Mouse (Mus musculus) right cerebral cortex, adult 18-20 months (tissue): ENCODE data around the gene Rab7.
A peak's percentile ranks its signal among the peaks of the same experiment; 100 is the strongest.
"Not testable (repeated sequence)": the region's sequence is repeated elsewhere in the genome, so short reads cannot be mapped to it uniquely, and the experiment has no call there.

Experiments used
- DNase-seq: peaks from one replicate; pipeline ENCODE4 v3.0.0; 2022; ENCODE audit warnings: mixed read lengths

The Rab7 gene

GRCm38 (mm10) chr6:87997706-87998265 is 47.3 kb downstream of the Rab7 start:
- peak; percentile 77 for DNase-seq

GRCm38 (mm10) chr6:87996606-87997005 is 48.5 kb downstream of the Rab7 start:
- DNase-seq, result no peak

GRCm38 (mm10) chr6:87995519-87995918 is 49.6 kb downstream of the Rab7 start:
- no peak for DNase-seq

GRCm38 (mm10) chr6:87993790-87994571 is 51.1 kb downstream of the Rab7 start:
- DNase-seq, result peak; percentile 76

- DNase-seq, result no peak
Observed at GRCm38 (mm10) chr6:87992733-87993132, 52.3 kb downstream of the Rab7 start.

- no peak for DNase-seq
Observed at GRCm38 (mm10) chr6:87991886-87992285, 53.2 kb downstream of the Rab7 start.

- DNase-seq, result no peak
Observed at GRCm38 (mm10) chr6:87991216-87991615, 53.9 kb downstream of the Rab7 start.

- DNase-seq, result no peak
Observed at GRCm38 (mm10) chr6:87982506-87982905, 62.6 kb downstream of the Rab7 start.

GRCm38 (mm10) chr6:87981547-87982256 is 63.4 kb downstream of the Rab7 start, which contains the start of gene H1fx:
H1fx (minus strand) TSS chr6:87981637.
- peak; percentile 73 for DNase-seq

GRCm38 (mm10) chr6:87981030-87981485 is 64.0 kb downstream of the Rab7 start:
- peak; percentile 46 for DNase-seq

- DNase-seq, result peak; percentile 90
Observed at GRCm38 (mm10) chr6:87980374-87981029, 64.6 kb downstream of the Rab7 start.

- no peak for DNase-seq
Observed at GRCm38 (mm10) chr6:87979728-87980127, 65.3 kb downstream of the Rab7 start.

- no peak for DNase-seq
Observed at GRCm38 (mm10) chr6:87970041-87970440, 75.0 kb downstream of the Rab7 start.

GRCm38 (mm10) chr6:87962457-87962856 is 82.6 kb downstream of the Rab7 start:
- not testable (repeated sequence) for DNase-seq
